Mouse (Mus musculus) lung, embryonic 14.5 days (tissue): ENCODE measurements around the gene Kmt2e. TPM values are rescaled to one million over a fixed set of nuclear protein-coding genes. Genes with fewer than 3 reads are reported as not detected.

Source experiments
- ATAC-seq: fragments of 200-750 bp; cut with Nextera tagmentation; 2 replicates; pipeline ENCODE4 v1.8.0; 2017; ENCODE audit warnings: mild to moderate bottlenecking, moderate TSS enrichment, moderate library complexity; ENCODE audit not compliant: insufficient read depth
- DNase-seq: peaks from one replicate; pipeline ENCODE4 v3.0.0-alpha.2; 2015
- H3K27ac ChIP-seq: fragments of 300-500 bp; sonication (generic); 2 replicates; pipeline ENCODE4 v1.5.1; 2014; ENCODE audit warnings: low read depth, mild to moderate bottlenecking, moderate library complexity
- H3K27me3 ChIP-seq: fragments of 300-500 bp; sonication (generic); 2 replicates; pipeline ENCODE4 v1.6.1; 2014; ENCODE audit warnings: low read length, control low read depth; ENCODE audit not compliant: insufficient read depth
- H3K36me3 ChIP-seq: fragments of 300-500 bp; sonication (generic); 2 replicates; pipeline ENCODE4 v1.6.1; 2014; ENCODE audit warnings: control low read depth; ENCODE audit not compliant: insufficient read depth
- H3K4me1 ChIP-seq: fragments of 300-500 bp; sonication (generic); 2 replicates; pipeline ENCODE4 v1.6.1; 2014; ENCODE audit warnings: antibody characterized with exemption, control low read depth; ENCODE audit not compliant: insufficient read depth
- H3K4me2 ChIP-seq: fragments of 300-500 bp; sonication (generic); 2 replicates; pipeline ENCODE4 v1.6.1; 2014; ENCODE audit warnings: mild to moderate bottlenecking
- H3K4me3 ChIP-seq: fragments of 300-500 bp; sonication (generic); 2 replicates; pipeline ENCODE4 v1.5.1; 2014; ENCODE audit warnings: low read depth, low read length
- H3K9ac ChIP-seq: fragments of 300-500 bp; sonication (generic); 2 replicates; pipeline ENCODE4 v1.6.1; 2014
- H3K9me3 ChIP-seq: fragments of 300-500 bp; sonication (generic); 2 replicates; pipeline ENCODE4 v1.6.1; 2016; ENCODE audit warnings: low read depth, low read length, control low read depth
- CTCF ChIP-seq: IDR thresholded peaks from 2 replicates; pipeline ENCODE4 v1.5.1; 2016; ENCODE audit warnings: antibody characterized with exemption, low read depth
- WGBS: fragments of 180-500 bp; shearing (Covaris S2); extraction: QIAGEN DNeasy Blood & Tissue Kit; methylation state at CpG from one replicate; pipeline ENCODE4 v1.1.7; 2014; 5-methylcytosine and 5-hydroxymethylcytosine counted together
- polyA plus RNA-seq: library from polyadenylated mRNA; unstranded; fragments of >200 nt; fragmentation: Nextera tagmentation; extraction: Ambion mirVana; gene quantifications from 2 replicates; pipeline ENCODE4 v1.2.1, GENCODE M21; 2014

Kmt2e gene
- polyA plus RNA-seq, 1 experiment from 2014 or later, result 72.8 TPM

DNA sequence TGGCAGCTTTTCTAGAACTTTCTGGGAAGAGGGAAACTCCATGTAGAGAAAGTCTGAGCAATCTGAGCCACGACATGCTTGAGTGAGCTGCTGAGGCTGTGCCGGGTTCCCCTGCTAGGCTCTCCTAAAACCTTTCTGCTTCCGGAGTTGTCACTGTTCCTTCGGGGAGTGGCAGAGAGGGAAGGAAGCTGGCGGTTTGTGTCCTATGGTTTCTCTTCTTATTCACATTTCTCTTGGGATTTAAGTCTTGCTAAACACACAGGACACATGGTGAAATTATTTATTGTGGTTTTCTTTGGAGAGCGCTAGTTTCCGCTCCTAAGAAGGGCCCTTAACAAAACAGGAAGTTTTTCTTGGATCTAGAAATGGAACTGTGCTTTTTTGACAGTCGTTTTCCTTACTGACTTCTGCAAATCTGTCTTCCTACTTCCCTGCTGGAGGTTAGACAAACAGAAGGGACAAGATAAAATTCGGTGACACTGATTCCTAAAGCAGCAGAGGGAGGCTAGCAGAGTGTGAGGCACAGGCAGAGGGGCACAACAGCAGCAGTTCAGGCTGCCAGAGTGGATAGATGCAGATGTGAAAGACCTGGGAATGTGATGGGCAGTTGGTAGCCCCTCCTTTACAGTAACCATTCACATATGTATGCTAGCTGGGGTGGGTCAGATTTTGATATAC, 24.1 kb upstream of the Kmt2e start:
- H3K4me1 ChIP-seq, result no peaks in the 10 kb centered on the region
- WGBS, result 53% methylated on average over 9 of the region's 9 CpGs
- 0 out of 2 replicates have a peak overlapping the region, but pooled peaks have one; percentile 33 for H3K27ac ChIP-seq
- TF ChIP-seq CTCF, result no peak
- H3K9ac ChIP-seq, result no peak overlapping the region
- no peaks in the 10 kb centered on the region for H3K9me3 ChIP-seq
- H3K36me3 ChIP-seq, result peaks cover 37% of the 10 kb centered on the region
- no peaks in the 10 kb centered on the region for H3K27me3 ChIP-seq
- ATAC-seq (0 out of 2 replicates have a peak, but pooled peaks have one; percentile 27), DNase-seq (no peak)
- H3K4me2 ChIP-seq, result no peak overlapping the region
- no peak overlapping the region for H3K4me3 ChIP-seq

DNA sequence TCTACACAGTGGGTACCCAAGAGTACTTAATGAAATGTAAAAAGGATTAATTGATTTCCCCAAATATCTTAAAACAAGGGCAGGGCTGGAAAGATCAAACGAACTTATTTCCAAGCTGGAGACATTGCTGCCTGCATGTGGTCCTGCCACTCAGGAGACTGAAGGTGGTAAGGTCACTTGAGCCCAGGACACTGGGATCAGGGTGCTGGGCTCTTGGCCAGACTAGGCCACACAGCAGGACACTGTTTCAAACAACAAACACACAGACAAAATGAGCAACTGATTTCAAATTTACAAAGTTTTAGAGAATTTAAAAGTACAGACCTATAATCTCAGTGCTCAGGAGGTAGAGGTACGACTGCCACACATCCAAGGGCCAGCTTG, 23.5 kb upstream of the Kmt2e start:
- DNase-seq (no peak), ATAC-seq (no peak)
- Histone ChIP-seq H3K9ac (no peak overlapping the region), H3K27ac (no peak overlapping the region), H3K9me3 (no peaks in the 10 kb centered on the region), H3K36me3 (peaks cover 37% of the 10 kb centered on the region), H3K4me1 (no peaks in the 10 kb centered on the region), H3K4me3 (no peak overlapping the region), H3K27me3 (no peaks in the 10 kb centered on the region), H3K4me2 (no peak overlapping the region)
- no peak for TF ChIP-seq CTCF
- 78% methylated on average over 2 of the region's 2 CpGs for WGBS

DNA sequence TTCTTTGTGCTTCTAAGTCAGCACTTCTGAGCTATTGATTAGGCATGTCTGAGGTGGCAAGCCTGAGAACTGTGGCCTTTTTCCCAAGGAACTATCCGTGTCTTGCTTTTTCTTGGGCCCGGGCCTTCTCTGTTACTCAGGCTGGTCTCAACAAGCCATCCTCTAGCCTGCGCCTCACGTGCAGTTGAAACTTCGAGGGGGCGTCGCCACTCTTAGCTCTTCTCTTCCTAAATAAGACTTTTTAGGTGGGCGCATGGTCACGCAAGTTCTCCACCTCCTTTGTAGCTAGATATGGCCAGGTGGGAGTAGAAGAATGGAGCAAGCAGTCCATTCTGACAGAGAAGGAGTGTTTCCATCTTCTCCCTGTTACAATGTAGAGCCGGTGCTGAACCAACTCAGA, 22.6 kb upstream of the Kmt2e start:
- Histone ChIP-seq H3K36me3 (peaks cover 30% of the 10 kb centered on the region), H3K9ac (no peak overlapping the region), H3K4me3 (no peak overlapping the region), H3K27ac (no peak overlapping the region), H3K9me3 (no peaks in the 10 kb centered on the region), H3K4me1 (no peaks in the 10 kb centered on the region), H3K27me3 (no peaks in the 10 kb centered on the region), H3K4me2 (no peak overlapping the region)
- ATAC-seq, result no peak
- WGBS, result 87% methylated on average over 10 of the region's 10 CpGs
- no peak for TF ChIP-seq CTCF
- no peak for DNase-seq

DNA sequence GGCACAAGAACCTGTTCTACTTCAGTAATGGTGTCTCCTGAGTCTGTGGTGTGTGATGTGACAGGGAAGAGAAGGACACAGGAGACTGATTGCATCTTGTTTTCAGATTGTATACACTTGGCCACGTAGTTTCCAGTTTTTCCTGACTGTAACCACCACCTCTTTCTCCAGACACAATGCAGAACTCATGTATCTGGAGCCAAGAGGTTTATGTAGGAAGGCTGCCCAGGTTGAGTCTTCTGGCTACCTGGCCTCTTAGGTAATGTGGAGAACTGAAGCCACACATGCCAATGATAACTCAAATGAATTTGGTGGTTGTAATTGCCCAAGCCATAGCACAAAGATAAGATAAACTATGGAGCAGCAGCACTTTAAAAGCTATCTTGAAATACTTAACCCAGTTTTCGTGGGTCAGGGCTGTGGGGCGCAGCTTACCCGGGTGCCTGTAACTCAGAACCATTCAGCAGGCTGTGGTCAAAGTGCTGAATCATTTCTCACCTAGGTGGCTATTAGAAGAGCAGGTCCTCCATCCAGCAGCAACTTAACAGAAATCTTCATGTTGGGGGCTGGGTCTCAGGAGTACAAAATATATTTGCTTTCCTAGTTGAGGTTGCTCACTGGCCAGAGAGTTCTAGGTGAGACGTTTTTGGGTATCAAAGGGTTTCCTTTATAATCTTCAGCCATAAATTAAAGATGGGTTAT, 21.8 kb upstream of the Kmt2e start:
- no peak for DNase-seq
- no peak overlapping the region for H3K27ac ChIP-seq
- no peaks in the 10 kb centered on the region for H3K4me1 ChIP-seq
- no peak overlapping the region for H3K4me3 ChIP-seq
- H3K9ac ChIP-seq, result no peak overlapping the region
- peaks cover 30% of the 10 kb centered on the region for H3K36me3 ChIP-seq
- no peaks in the 10 kb centered on the region for H3K9me3 ChIP-seq
- ATAC-seq, result no peak
- H3K27me3 ChIP-seq, result no peaks in the 10 kb centered on the region
- 66% methylated on average over 5 of the region's 5 CpGs for WGBS
- no peak overlapping the region for H3K4me2 ChIP-seq
- TF ChIP-seq CTCF, result no peak

DNA sequence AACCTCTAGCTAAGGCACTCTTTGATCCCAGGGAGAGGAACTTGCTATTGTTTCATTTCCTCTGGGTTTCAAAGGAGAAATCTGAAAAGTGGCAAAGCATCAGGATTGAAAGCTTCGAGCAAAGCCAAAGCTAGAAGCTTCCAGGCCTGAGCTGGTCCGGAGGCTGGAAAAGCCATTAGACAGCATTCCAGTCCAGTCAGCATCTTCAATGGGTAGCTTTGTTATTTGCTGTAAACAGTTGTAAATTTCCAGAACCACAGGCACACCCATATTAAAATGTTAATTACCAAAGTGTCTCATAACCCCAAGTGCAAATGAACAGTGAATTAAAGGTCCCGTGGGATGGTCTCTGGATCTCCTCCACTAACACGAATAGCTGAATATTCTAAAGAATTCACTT, 21.2 kb upstream of the Kmt2e start:
- DNase-seq (no peak), ATAC-seq (no peak)
- Histone ChIP-seq H3K27ac (no peak overlapping the region), H3K4me3 (no peak overlapping the region), H3K9me3 (no peaks in the 10 kb centered on the region), H3K4me1 (no peaks in the 10 kb centered on the region; the same call in 1 of the 2 replicates), H3K27me3 (no peaks in the 10 kb centered on the region), H3K36me3 (peaks cover 30% of the 10 kb centered on the region), H3K4me2 (no peak overlapping the region), H3K9ac (no peak overlapping the region)
- TF ChIP-seq CTCF, result no peak
- WGBS, result 81% methylated on average over 4 of the region's 4 CpGs

DNA sequence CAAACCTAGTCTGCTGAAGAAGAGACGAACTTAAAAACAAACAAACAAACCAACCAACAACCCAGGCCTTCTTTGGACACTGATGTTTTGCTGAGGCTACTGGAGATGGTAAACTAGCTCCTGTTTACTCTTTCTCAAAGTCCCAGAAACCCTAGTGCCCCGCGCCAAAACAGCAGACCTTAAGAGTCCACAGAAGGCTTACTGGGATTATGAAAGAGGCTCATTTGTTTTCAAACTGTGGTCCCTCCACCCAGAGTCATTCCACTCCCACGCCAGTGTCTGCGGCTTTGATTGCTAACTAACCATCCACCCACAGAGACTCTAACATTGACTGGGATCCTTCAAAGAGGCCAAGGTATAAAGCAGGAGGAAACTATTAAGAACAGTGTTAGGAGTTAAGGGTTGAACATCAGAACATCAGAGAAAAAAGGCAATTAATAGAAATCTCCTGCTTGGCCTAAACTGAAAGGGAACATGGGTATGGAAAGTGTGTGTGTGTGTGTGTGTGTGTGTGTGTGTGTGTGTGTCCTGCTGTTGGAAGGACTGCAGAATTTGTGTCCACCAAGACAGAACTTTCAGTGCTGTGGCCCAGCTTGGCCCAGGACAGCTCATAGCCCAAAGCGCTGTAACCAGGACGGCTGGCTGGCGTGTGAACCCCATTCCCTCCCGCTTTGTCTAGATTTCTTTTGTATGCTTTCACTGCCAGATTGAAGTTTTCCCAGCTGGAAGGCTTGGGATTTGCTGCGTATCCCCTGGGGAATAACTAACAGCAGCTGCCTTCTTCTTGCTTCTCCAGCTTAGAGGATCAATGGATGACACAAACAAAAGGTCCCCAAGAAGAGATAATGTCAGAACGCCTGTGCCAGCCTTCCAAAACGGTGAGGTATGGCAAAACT, 20.4 kb upstream of the Kmt2e start:
- no peak overlapping the region for H3K4me2 ChIP-seq
- no peaks in the 10 kb centered on the region for H3K9me3 ChIP-seq
- 61% methylated on average over 12 of the region's 12 CpGs for WGBS
- no peak for TF ChIP-seq CTCF
- H3K9ac ChIP-seq, result no peak overlapping the region
- peaks cover 30% of the 10 kb centered on the region for H3K36me3 ChIP-seq
- no peaks in the 10 kb centered on the region for H3K27me3 ChIP-seq
- no peak for DNase-seq
- H3K4me3 ChIP-seq, result no peak overlapping the region
- no peak for ATAC-seq
- H3K27ac ChIP-seq, result no peak overlapping the region
- no peaks in the 10 kb centered on the region; the same call in 1 of the 2 replicates for H3K4me1 ChIP-seq
